Mouse (Mus musculus) thymus, postnatal 14 days (tissue): Measurements from ENCODE around the gene Gm10638.

ENCODE experiments used
- DNase-seq: peaks from one replicate; pipeline ENCODE4 v3.0.0; 2021

The Gm10638 gene

DNA sequence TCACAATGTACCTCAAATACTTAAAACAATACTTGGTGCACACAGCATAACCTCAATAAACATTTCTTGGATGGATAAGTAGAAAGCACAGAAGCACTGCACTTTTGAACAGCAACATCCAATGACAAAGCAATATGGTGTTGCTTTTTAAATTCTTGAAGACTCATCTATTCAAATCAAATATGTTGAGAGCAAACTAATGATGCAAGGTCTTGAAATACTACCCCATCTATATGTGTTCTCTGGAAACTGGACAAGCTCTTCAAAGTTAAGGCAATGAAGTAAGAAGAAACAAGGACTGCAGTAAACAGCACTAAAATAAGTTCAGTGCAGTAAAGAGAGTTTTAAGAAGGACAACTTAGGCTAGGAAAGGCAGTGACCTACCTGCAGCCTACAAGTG lies 4.6 kb upstream of the Gm10638 start:
- DNase-seq: no peak

DNA sequence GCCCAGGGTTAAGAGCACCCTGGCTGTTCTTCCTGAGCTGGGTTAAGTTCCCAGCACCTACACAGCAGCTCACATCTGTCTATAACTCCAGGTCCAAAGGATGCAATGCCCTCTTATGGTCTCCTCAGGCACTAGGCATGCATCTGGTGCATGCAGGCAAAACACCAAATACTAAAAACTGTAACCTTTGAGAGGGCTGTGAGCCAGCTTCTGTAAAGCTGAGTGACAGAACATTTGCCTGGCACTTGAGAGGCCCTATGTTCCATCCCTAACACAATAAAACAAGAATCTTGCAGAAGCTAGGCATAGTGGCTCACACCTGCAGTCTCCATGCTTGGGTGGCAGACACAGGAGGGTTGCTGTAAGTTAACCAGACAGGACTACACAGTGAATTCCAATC lies 3.9 kb upstream of the Gm10638 start:
- no peak for DNase-seq

DNA sequence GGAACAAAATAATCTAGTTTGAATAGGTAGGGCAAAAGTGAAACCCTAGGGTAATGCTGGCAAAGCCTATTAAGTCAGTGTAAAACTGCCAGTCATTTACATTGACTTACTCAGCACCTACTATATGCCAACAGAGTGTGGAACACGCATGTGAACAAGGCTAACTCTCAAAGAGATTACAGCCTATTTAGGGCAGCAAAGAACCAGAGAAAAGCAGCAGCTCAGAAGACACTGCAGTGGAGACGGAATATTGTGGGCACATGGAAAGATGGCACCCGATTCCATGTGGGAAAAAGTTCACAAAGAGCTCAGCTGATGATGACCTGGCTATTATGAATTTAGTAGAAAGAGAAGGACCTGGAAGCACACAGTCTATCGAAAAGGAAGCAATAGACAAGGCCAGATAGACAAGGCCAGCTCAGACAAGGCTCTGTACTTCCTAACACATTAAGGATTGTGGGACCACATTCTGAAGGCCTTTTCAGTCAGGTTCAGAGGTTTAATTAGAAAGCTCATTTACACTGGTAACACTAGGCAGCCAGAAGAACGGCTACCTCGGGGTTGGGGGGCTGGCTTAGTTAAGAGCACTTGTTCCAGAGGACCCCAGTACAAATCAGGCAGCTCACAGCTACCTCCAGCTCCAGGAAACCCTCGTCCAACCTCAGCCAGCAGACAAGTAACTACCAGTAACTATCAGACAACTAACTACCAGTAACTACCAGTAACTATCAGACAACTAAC lies 2.7 kb upstream of the Gm10638 start:
- no peak for DNase-seq

DNA sequence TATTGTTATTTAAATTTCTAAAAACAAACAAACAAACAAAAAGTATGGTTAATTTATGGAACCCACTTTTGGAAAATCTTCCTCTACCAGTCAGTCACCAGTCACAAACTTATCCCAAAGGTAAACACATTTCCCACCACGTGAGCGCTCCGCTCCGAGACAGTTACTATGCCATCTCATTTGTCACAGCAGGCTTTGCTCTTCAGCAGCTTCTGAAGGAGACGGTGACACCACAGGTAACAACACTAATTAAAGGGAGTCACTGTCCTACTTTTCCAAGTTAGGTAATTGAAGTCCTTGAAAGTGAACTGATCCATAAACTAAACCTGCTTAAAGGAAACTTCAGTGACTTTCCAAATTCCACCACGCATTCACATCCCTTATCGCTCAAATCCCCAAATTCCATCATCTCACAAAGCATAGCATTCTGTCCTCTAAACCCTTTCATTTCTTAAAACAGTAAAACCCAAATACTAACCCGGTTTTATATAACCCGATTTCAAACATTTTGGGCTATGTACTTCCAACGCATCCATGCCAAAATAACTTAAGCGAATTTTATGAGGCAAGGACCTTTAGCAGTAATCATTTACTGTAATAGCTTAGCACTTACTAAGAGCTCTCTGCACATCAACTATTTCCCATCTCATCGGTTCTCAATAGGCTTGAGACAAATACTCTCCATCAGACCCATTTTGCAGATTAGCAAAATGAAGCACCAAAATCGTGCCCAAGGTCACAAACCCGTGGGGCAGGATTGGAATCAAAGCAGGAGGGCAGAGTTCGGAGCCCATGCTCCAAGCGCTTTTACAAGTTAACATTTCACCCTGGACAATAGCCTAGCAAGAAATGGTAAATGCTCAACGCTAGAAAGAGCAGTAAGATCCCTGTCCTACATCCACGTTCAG lies 932 bp upstream of the Gm10638 start:
- peak; percentile 20 for DNase-seq

DNA sequence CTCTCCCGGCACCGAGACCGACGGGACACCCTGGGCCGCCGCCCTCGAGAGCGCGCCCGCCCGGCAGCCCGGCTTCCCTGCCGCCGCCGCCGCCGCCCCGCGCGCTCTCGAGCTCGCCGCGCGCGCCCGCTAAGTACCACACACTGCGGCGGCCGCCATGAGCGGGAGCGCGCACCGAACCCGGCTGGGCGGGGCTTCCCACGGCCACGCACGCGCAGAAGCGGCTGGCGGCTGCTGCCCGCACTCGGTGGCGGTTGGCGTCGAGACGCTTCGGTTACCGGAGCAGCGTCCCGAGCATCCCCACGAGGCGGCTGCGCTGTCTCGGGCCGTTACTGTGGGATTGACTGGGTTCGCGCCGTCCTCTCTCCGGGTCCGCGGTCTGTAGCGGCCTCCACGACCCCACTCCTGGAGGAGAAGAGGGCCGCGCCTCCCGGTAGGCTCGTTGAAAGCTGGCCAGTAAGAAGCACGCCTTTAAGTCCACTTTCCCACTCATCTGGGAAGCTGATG lies 489 bp downstream of the Gm10638 start:
- peak; percentile 97 for DNase-seq

DNA sequence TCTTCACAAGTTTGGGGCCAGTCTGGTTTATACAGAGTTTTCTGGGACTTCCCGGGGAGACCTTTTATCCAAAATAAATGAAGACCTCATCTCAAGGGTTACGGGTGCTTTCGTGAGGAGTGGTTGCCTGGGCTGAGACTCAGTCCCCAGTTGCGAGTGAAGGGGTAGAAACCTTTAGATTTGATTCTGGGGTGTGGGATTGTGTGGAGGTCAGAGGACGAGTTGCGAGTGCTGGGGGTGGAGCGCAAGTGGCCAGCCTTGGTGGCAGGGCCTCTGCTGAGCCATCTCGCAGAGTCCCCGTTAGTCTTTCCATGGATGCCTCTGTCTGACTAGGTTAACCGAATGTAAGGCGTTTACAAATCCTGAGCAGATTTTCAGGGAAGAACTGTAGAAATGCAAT lies 1.0 kb downstream of the Gm10638 start:
- peak; percentile 38 for DNase-seq

DNA sequence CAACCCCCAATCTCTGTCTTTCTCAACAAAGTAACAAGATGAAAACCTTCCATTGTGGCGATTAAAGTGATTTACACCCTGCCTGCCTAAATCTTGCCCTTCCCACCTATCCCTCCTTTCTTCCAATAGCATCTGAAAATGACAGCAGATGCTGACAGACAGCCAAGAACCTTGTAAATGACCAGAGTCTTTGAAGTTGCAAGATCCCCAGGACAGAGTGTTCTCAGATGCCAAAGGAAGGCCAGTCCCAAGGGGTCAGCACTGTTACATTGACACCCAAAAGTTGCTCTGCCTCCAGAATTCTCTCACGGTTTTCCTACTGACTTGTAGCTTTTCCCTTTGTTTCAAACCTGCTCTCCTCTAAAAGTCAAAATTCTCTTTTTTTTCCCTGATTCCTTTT lies 4.3 kb downstream of the Gm10638 start:
- DNase-seq: no peak

DNA sequence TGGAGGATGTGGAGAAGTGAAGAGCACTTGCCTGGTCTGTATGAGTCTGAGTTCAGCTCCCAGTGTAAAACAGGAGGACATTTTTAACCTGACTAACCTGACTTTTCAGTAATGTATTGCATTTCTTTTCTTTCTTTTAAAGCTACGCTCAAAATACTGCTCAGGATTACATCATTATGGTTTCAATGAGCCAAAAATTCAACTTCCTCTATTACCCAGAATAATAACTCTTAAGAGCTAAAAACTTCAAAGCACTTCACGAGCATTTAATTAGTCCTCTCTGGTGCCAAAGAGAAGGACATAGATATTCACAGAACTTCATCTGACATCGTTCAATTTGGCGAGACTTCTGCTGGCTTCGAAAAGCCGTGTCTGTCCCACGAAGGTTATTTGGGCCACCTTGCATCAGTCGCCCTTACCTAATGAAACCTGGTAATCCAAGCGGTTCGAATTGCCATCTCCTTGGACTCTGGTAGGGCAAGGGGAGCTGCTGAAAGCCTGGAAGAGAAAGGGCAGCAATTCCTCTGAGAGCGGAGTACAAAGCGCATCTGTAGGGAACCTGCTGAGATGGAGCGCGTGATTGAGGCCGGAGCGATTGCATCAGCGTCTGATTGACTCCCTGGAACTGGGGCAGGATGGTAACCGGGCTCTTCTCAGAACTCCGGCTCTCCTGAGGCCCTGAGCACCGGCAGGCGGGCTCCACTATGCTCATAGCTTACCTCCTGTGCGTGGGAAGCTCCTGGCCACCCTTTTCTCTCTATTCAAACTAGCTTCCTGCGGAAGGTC lies 11.6 kb downstream of the Gm10638 start:
- no peak for DNase-seq

DNA sequence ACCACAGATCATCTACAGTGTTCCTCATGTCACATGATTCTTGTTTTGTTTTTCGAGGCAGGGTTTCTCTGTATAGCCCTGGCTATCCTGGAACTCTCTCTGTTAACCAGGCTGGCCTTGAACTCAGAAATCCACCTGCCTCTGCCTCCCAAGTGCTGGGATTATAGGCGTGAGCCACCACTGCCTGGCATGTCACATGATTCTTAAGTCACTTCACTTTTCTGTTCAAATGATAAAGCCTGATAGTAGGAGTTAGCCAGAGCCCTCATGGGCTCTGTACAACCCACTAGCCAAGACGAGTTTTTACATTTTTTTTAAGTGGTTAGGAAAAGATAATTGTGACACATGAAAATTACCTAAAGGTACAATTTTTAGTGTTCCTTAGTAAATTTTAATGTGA lies 13.2 kb downstream of the Gm10638 start:
- DNase-seq: no peak

DNA sequence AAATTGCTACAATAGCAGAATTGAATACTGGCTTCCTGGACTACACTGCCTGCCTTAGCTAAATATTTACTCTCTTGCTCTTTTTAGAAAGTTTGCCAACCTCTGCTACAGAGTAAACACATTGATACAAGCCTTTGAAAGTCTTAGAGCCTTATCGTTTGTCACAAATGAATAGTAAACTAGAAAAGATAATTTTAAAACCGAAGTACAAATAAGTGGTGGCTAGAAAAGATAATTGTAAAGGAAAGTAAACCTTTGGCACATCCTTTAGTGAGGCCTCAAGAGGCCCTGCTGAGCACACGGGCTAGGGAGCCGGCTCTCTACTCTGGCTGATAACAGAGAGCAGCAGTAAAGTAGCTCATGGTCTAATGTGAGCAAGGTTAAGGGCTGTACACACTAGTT lies 13.6 kb downstream of the Gm10638 start:
- no peak for DNase-seq

DNA sequence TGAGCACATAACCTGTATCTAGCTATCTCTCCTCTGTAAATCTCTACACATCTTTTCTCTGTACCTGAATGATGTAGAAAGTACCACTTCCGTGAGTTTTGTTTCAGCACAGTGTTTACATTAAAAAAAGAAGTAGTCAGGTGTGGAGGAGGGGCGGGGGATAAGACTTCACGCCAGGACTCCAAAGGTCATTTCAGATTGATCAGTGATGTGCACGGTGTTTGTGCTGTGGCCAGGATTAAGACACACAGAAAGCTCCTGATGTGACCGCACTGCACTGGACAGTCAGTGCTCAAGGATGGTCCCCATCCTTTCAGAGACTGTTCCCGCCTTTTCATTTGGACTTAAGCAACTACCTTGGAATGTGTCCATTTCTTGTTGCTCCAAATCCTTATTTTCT lies 15.2 kb downstream of the Gm10638 start:
- DNase-seq: no peak

DNA sequence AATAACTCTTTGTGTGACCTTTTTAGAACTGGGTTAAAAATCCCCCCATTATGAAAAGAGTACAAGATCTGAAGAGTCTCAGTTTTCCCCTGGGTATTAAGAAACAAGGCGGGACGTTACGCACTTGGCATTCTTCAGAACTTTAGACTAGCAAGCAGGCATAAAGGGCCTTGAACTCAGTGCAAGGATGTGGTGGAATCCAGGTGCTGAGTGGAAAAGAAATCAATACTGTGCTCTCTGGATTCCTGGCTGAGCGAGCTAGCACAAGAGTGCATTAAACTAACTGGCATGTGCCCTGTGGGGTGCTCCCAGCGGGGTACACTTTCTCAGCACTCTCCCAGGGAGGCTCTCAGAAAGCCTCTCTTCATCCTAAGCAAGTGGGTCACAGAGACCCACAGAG lies 17.3 kb downstream of the Gm10638 start:
- DNase-seq: no peak

DNA sequence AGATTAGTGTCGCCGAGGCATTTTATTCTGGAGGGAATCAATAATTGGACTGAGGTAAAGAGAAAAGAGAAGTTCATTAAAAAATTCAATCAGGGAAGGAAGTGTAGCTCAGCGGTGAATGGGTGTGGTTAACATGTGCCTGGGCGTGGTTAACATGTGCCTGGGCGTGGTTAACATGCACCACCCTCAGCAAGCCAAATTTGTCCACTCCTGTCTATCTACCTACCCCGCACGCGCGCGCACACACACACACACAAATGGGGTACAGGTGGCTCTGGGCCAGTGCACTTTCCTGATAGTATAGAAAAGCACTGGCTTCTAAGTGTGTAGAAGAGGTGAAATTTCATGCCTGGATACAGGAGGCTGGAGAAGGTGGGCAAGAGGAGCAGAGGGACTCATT lies 19.7 kb downstream of the Gm10638 start:
- DNase-seq: no peak

DNA sequence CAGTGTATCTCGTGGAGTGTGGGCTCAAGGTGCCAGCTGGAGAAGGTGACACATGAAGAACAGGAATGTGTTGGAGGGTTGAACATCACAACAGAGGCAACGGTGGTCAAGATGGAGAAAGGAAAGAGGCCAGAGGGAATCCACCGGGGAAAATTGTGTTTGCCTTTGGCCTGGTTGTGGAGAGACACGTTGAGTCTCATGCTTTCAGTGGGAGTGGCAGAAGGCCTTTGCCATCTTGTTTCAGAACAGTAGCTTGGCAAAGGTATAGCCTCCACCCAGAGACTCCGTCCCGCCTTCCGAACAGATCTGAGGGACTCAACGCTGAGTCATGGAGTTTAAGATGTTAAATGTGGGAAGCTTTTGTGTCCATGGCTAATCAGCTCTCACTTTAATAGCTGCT lies 20.2 kb downstream of the Gm10638 start:
- no peak for DNase-seq

DNA sequence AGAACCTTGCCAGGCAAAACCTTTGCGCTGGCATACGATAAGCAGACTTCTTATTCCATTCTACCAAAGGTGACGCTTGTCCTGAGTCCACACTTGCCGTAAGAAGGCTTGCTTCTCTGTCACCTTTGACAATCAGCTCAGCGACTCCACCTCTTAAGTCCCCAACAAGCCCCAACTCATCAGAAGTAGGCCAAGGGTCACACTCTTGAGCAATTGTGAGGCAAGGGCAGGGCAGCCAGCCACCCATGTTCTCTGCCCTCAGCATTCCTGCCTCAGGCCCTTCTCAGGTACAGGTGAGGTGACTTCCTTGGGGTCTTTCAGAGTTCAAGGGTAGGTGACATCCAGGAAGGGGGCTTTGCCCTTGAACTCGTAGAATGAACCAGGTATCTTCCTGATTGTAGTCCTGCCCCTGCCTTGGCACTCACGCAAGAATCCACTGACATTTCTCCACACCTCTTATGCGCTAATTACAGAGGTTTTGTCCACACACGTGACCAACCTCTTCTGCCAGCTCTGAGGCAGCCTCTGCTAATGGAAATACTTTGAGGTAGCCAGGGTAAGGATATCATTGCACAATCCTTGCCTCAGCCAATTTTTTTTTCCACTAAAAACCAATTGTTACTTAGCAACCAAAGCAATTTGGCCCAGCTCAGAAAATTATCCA lies 21.2 kb downstream of the Gm10638 start:
- DNase-seq: no peak

DNA sequence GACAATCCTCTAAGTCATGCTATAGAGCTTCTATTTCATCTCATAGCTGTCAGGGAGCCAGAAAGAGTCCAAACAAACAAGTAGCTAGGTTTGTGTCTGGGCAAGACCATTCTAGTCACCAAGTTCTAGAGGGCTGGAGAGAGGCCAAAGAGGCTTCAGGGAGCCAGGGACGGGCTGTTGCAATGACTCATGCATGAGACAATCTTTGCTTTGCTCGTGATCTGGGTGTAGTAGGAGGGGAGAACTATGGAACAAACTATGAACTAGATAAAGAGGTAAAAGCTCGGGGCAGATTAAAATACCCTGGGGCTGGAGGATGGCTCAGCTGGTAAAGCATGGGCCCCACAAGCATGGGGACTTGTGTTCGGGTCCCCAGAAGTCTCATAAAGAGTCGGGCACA lies 23.0 kb downstream of the Gm10638 start:
- DNase-seq: no peak

DNA sequence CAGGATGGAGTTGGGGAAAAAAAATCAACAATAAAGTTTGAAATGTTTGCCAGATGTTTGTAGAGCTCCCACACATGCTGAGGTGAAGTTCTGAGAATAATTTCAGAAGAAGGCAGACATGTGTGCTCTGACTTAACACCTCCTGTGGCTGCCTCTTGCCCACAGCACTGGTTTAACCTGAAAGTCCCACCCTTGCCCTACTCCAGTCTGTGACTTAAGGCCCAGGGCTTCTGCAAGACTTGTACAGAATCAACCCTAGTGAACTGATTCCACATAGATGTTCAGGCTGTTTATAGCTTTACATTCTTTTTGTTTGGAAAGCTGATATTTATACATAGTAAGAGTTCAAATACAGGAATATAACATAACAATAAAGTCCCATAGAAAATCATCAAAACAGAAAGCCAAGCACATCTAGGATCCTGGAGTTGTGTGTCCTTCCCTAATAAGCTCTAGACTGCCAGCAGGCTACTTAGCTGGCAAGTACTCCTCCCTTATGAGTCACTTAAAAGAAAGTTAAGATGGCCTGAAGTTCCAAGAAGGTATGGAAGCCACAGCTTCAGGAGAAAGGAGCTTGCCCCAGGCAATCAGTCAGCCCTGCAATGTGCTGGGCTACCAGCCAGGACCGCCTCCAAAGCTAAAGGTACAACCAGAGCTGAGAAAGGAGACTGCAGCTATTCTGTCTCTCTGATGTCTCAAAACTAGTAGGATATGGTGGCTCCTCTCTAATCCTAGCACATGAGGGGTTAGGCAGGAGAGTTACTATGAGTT lies 24.6 kb downstream of the Gm10638 start:
- no peak for DNase-seq

DNA sequence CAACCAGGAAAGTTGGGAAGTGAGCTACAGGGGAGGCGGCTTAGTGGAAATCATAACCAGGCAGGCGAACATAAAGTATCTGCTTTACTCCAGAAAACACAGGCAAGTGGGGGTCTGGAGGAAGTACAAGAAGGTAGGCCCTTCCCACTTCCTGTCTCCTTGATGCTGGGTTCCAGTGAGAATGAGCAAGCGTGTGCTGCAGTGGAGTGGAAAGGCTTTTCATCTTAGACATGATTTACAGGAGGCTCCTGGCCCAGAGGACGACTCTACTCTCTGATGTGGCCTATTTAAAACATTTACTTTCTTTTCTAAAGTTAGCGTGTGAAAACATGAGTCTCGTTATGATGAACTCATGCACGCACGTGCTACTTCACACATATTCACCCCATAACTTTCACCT lies 33.7 kb downstream of the Gm10638 start:
- peak; percentile 37 for DNase-seq

DNA sequence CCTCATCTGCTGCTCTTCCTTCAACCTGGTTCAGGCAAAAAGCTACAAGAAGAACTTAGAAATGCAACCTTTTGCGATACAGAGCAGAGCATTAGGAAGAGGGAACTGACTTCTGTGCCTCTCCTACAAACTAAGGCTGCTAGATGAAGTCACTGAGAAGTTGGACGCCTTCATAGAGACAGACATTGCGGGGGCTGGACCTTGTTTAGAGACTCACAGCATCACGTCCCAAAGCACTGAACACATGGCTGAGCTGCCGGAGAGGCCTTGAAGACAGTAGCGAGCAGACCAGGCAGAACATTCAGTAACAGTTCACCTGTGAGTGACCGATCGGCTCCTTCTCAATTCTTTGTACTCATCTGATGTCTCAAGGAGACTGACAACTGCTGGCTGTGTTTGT lies 35.6 kb downstream of the Gm10638 start:
- no peak for DNase-seq

DNA sequence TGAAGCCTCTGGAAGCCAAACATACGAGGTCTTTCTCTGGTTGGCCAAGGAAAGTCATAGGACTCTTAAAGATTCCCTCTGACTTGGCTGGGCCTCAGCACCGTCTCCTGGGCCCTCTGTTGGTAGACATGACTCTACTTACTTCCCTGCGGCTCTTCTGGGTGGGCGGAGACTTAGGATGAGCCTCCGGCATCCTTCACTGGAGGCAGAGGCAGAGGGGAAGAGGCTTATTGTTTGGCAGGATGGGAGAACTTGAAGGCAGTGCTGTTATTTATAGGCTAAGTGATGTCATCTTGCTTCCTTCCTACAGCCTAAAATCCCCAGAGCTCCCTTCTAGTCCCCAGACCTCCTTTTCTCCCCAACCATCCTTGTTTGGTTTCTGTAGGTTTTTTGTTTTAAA lies 41.0 kb downstream of the Gm10638 start:
- DNase-seq: no peak

DNA sequence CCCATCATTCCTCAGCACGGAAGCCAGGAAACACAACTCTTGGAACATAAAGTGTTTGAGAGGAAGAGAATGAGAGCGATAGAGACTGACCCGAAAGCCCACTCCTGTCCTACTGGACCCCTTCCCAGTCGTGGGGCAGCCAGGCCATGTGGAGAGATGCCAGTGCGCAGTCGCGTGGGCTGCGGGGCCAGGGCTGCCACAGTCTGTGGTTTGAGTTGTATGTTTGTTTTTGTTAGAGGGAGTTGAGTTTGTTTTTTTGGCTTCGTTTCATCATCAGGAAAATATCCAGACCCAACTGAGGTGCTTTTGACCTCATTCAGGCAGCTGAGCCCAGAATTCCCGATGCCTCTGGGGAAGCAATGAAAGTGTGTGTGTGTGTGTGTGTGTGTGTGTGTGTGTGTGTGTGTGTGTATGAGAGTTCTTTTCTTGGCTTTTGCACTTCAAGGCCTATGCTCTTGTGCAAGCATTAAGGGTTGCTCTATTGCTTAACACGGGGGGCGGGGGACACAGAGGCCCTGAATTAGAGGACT lies 42.5 kb downstream of the Gm10638 start:
- no peak for DNase-seq

DNA sequence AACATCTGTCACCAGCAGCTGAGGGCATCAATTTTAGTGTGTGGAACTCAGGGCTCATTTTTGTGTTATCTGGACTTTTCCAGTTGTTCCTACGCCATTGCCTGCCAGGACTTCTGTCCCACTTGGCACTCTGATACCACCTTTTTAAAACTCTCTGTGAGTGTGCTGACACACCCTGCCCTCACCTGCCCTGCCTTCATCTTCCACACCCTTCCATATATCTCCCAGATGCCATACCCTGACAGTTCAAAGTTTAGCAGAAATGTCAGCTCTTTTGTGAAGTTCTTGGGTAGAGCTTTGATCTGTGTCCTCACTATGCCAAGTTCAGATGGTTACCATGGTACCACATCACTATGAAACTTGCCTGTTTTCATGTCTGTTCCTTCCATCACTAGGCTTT lies 44.1 kb downstream of the Gm10638 start:
- no peak for DNase-seq
